Mouse (Mus musculus) cortical plate, adult 2 months (tissue): Measurements from ENCODE around the gene Il20rb. TPM values are rescaled to one million over a fixed set of nuclear protein-coding genes. Genes with fewer than 3 reads are reported as not detected.

ENCODE experiments used
- H3K27ac ChIP-seq: fragments of 200-500 bp; 2 replicates; pipeline ENCODE4 v1.5.1; 2012; ENCODE audit warnings: low read length, control low read depth, inconsistent platforms; ENCODE audit not compliant: insufficient read depth
- H3K4me1 ChIP-seq: fragments of 200-500 bp; 2 replicates; pipeline ENCODE4 v1.6.1; 2011; ENCODE audit warnings: low read length; ENCODE audit not compliant: control insufficient read depth, insufficient read depth
- H3K4me3 ChIP-seq: fragments of 200-500 bp; 2 replicates; pipeline ENCODE4 v1.5.1; 2011; ENCODE audit warnings: mild to moderate bottlenecking, low read length, control low read depth; ENCODE audit not compliant: insufficient read depth
- CTCF ChIP-seq: fragments of 200-500 bp; IDR thresholded peaks from 2 replicates; pipeline ENCODE4 v1.5.1; 2011; ENCODE audit warnings: mild to moderate bottlenecking, control low read depth, low read length; ENCODE audit not compliant: insufficient read depth; ENCODE audit errors: extremely low read depth
- POLR2A ChIP-seq: fragments of 200-500 bp; IDR thresholded peaks from 2 replicates; pipeline ENCODE4 v1.6.1; 2011; ENCODE audit warnings: mild to moderate bottlenecking, low read length, control low read depth; ENCODE audit not compliant: insufficient read depth; ENCODE audit errors: extremely low read depth
- polyA plus RNA-seq: library from polyadenylated mRNA; depleted of rRNA; stranded (reverse); fragments of >200 nt; gene quantifications from 2 replicates; pipeline ENCODE4 v1.2.3, GENCODE M21; 2012

Il20rb gene
- polyA plus RNA-seq, 1 experiment = 1.2 TPM

DNA sequence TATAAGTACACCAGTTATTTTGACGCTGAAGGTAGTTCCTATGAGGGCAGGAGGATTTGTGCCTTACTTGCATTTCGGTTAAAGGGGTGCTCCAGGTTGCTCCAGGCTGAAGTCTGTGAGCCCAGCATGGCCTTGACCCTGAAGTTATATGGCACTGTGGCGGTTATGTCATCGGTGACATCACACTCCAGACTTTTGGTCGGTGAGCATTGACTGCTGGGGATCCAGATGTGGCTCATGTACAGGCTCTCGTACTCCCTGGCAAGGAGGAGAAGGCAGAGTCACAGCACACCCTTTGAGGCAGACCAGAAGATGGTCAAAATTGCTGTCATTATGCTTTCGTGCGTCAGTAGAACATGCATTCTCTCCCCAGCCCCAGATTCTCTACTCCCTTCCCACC lies 13.7 kb downstream of the Il20rb start:
- TF ChIP-seq CTCF = no peak
- no peak for TF ChIP-seq POLR2A

DNA sequence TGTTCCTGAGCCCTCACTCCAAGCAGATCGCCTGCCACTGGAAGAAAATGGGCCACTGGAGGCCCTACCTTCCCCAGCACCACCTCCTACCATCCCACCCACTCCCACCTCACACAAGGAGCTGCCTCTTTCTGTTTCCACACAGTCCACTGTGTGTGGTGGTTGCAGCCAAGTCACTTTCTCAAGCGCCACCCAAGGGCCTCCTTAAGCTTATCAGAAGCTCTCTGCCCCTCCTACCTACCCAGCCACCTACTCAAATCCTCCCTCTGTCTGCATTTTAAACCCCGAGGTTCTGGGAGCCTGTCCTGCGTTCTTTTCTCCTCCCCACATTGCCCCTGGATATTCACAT lies 15.0 kb downstream of the Il20rb start:
- TF ChIP-seq POLR2A (no peak), CTCF (no peak)
- H3K4me3 ChIP-seq = no peak overlapping the region
- no peaks in the 10 kb centered on the region; the same call in 1 of the 2 replicates for H3K4me1 ChIP-seq
- H3K27ac ChIP-seq = no peak overlapping the region

More for the DNA sequence above, 13.7 kb downstream of the Il20rb start:
- Histone ChIP-seq H3K27ac (no peak overlapping the region), H3K4me1 (no peaks in the 10 kb centered on the region), H3K4me3 (no peak overlapping the region)

DNA sequence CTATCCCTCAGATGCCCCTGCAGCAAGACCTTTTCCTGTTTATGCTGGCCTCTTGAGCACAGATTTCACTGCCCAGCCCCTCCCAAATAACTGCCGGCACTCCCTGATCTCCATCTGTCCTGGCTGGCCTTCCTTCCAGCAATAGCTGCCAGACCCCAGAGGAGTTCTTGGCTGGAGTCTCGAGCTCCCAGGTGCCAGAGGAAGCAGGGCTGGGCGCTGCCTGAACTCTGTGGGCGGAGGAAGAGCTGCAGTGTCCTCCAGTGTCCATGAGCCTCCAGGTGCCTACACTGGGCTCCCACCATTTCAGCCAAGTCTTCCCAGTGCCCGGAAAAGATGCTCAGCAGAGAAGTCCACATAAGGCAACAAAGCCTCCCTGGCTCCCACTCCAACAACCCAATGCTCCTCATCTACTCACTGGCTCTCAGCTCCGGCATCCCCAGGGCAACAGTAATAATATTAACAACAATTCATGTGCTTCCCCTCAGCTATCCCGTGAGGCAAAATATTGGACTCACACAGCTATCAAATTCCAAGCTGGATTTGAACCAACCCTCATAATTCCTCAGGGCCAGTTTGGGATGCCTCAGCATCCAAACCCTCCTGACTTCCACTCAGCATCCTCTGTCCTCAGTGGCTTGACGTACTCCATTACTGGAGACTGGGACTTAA lies 15.5 kb downstream of the Il20rb start:
- H3K27ac ChIP-seq = no peak overlapping the region
- TF ChIP-seq POLR2A = no peak
- TF ChIP-seq CTCF = no peak
- no peak overlapping the region for H3K4me3 ChIP-seq
- no peaks in the 10 kb centered on the region; the same call in 1 of the 2 replicates for H3K4me1 ChIP-seq

DNA sequence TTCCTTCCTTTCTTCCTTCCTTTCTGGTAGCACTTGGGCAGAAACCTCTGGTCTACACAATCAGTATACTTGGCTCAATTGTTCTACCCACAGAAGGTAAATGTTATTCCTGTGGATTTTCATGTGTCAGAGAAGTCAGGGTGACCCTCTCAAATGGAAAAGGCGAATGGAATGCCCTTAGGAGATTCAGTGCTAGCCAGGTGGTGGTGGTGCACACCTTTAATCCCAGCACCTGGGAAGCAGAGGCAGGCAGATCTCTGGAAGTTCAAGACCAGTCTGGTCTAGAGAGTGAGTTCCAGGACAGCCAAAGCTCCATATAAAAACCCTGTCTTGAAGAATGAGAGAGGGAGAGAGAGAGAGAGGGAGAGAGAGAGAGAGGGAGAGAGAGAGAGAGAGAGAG lies 16.4 kb downstream of the Il20rb start:
- no peak for TF ChIP-seq POLR2A
- TF ChIP-seq CTCF = no peak
- no peak overlapping the region for H3K27ac ChIP-seq
- H3K4me3 ChIP-seq = no peak overlapping the region
- no peaks in the 10 kb centered on the region; the same call in 1 of the 2 replicates for H3K4me1 ChIP-seq

DNA sequence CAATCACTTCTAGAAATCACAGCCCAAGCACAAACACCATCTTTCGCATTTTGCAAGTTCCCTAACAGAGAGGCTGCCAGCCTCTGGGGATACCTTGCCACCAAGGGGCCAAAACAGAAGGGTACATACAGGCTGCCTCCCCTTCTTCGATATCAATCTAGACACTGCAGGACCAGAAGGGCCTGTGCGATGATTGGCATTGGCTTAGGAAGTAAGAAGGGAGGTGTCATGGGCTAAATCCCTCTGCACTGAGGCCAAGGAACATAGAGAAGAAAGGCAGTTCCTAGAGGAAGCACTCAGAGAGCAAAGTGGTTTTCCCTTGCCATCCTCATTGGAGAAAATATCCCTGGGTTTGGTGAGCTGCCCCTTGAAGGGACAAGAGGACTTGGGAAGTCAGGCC lies 16.9 kb downstream of the Il20rb start:
- no peak for TF ChIP-seq POLR2A
- TF ChIP-seq CTCF = no peak
- no peaks in the 10 kb centered on the region; the same call in 1 of the 2 replicates for H3K4me1 ChIP-seq
- H3K27ac ChIP-seq = no peak overlapping the region
- no peak overlapping the region for H3K4me3 ChIP-seq

DNA sequence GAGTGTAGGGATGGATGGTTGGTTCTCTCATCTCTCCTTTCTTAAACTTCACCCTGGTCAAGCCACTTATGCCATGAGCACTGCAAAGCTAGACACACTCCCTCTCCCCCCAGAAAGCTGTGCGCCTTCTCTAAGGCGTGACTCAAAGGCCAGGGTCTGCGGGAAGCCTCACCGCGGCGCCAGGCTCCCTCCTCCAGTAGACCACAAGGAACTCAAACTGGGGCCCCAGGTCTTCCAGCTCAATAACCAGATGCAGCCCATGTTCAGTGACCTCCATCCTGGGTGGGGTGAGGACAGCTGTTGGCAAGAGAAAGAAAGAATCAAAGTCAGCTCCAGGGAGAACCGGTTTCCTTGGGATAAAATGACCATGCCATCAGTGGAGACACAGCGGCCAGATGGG lies 18.4 kb downstream of the Il20rb start:
- H3K4me3 ChIP-seq = no peak overlapping the region
- no peak for TF ChIP-seq CTCF
- TF ChIP-seq POLR2A = no peak
- H3K27ac ChIP-seq = no peak overlapping the region
- H3K4me1 ChIP-seq = no peaks in the 10 kb centered on the region; the same call in 1 of the 2 replicates

DNA sequence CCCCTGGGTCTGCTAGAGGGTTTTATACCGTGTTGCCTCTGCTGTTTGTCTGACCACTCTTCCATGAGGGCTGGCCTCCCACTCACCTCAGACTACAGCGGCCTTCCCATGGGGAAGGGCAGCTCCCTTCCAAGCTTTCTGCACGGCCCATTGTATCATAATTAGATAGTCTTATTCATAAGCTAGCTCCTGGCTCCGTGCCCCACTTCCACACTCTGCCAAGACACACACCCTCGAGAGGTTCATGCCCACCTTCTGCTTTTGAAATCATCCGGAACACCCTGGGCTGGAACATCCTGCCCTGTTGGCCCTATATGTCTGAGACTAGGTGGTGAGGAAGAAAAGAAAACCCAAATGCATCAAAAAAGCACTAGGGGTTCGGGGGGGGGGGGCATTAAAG lies 18.9 kb downstream of the Il20rb start:
- Histone ChIP-seq H3K27ac (no peak overlapping the region), H3K4me1 (no peaks in the 10 kb centered on the region; the same call in 1 of the 2 replicates), H3K4me3 (no peak overlapping the region)
- no peak for TF ChIP-seq POLR2A
- TF ChIP-seq CTCF = no peak

DNA sequence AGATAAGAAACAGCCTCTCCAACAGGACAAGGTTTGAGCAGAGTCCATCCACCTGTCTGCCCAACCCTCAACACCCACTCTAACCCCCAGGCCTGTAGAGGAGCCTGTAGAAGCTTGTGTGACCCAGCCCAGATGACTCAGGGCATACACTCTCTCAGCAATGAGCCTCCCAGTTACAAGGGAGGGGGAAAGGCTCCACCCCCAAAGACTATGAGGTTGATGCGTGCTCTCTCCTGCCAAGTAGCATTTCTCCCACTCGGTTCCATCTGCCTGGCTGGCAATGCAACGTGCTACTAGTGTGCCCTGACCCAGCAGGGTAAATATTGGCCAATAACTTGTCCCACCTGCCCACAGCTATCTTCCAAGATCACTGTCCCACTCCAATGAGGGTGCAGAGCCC lies 19.8 kb downstream of the Il20rb start:
- Histone ChIP-seq H3K4me3 (no peak overlapping the region), H3K4me1 (peaks cover 2% of the 10 kb centered on the region), H3K27ac (no peak overlapping the region)
- TF ChIP-seq CTCF (no peak), POLR2A (no peak)

DNA sequence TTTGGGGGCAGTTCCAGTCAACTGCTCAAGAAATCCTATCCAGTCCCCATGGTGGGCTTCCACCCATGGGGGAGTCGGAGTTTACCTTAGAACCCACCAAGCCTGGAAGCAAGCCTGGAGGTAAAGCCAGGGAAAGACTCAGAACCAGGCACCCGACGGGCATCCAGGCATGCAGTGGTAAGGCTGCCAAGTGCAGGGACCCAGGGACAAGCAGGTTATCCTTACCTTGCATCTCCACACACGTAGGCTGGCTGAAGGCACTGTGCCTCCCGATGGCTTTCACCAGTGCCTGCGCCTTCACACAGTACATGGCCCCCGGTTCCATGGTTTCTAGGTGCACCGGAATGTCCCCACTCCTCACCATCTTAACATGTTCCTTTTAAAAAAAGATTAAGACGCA lies 20.6 kb downstream of the Il20rb start:
- no peak overlapping the region for H3K27ac ChIP-seq
- peaks cover 2% of the 10 kb centered on the region for H3K4me1 ChIP-seq
- TF ChIP-seq POLR2A (no peak), CTCF (no peak)
- no peak overlapping the region for H3K4me3 ChIP-seq

DNA sequence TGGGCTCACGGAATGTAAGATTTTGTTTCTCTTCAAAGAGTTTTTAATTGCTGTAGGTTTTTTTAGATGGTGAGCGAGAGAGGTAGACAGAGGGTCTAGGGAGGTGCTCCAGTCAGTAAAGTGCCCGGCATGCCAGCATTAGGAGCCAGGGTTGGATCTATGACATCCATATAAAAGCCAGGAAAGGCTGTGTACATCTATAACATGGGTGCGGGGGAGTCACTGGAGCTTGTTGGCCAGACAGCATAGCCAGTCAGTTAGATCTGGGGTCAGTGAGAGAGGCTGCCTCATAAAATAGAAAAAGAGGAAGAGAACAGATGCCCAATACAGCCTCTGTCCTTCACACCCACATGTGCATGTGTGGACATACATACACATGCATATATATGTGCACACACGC lies 21.2 kb downstream of the Il20rb start:
- no peak for TF ChIP-seq CTCF
- no peak for TF ChIP-seq POLR2A
- no peak overlapping the region for H3K4me3 ChIP-seq
- peaks cover 2% of the 10 kb centered on the region for H3K4me1 ChIP-seq
- H3K27ac ChIP-seq = no peak overlapping the region
